Mouse (Mus musculus): ENCODE measurements around the gene Adgrv1. TPM values are rescaled to one million over a fixed set of nuclear protein-coding genes. Genes with fewer than 3 reads are reported as not detected.
"Not testable (repeated sequence)": the region's sequence is repeated elsewhere in the genome, so short reads cannot be mapped to it uniquely, and the experiment has no call there.

Adgrv1 gene
- polyA plus RNA-seq, 1 experiment from 2014 or later = 2.4 TPM

GRCm38 (mm10) chr13:81646348-81646747, 13.4 kb upstream of the Adgrv1 start:
- ATAC-seq (ENCODE audit: borderline replicate concordance, extremely low read depth, low FRiP score, low TSS enrichment) = no peak
- Histone ChIP-seq H3K36me3 (no peaks in the 10 kb centered on the region), H3K27me3 (no peaks in the 10 kb centered on the region), H3K27ac (no peak overlapping the region), H3K4me2 (no peak overlapping the region), H3K9ac (no peak overlapping the region), H3K4me1 (peaks cover 2% of the 10 kb centered on the region; the same call in 1 of the 2 replicates), H3K4me3 (no peak overlapping the region), H3K9me3 (no peaks in the 10 kb centered on the region)
- WGBS = 71% methylated on average over 6 of the region's 6 CpGs

- no peaks in the 10 kb centered on the region for H3K36me3 ChIP-seq
- no peak overlapping the region for H3K4me2 ChIP-seq
- H3K4me1 ChIP-seq = peaks cover 8% of the 10 kb centered on the region
- no peaks in the 10 kb centered on the region for H3K9me3 ChIP-seq
- H3K4me3 ChIP-seq = no peak overlapping the region
- 86% methylated on average over 11 of the region's 11 CpGs for WGBS
- ATAC-seq (ENCODE audit: borderline replicate concordance, extremely low read depth, low FRiP score, low TSS enrichment) = no peak
- H3K27me3 ChIP-seq = no peaks in the 10 kb centered on the region
- H3K9ac ChIP-seq = no peak overlapping the region
- no peak overlapping the region for H3K27ac ChIP-seq
Measured at GRCm38 (mm10) chr13:81644047-81644565, 11.2 kb upstream of the Adgrv1 start.

- no peaks in the 10 kb centered on the region for H3K36me3 ChIP-seq
- no peak overlapping the region for H3K4me3 ChIP-seq
- 49% methylated on average over 7 of the region's 7 CpGs for WGBS
- no peaks in the 10 kb centered on the region for H3K9me3 ChIP-seq
- no peak for ATAC-seq (ENCODE audit: borderline replicate concordance, extremely low read depth, low FRiP score, low TSS enrichment)
- H3K27ac ChIP-seq = no peak overlapping the region
- H3K4me1 ChIP-seq = peaks cover 8% of the 10 kb centered on the region
- H3K27me3 ChIP-seq = no peaks in the 10 kb centered on the region
- no peak overlapping the region for H3K9ac ChIP-seq
- no peak overlapping the region for H3K4me2 ChIP-seq
Measured at GRCm38 (mm10) chr13:81642491-81643149, 9.7 kb upstream of the Adgrv1 start.

GRCm38 (mm10) chr13:81641289-81642045, 8.5 kb upstream of the Adgrv1 start:
- H3K9ac ChIP-seq = no peak overlapping the region
- no peaks in the 10 kb centered on the region for H3K9me3 ChIP-seq
- 9% methylated on average over 8 of the region's 8 CpGs for WGBS
- H3K4me3 ChIP-seq = no peak overlapping the region
- H3K4me2 ChIP-seq = peak overlapping the region; percentile 38
- H3K27me3 ChIP-seq = no peaks in the 10 kb centered on the region
- H3K27ac ChIP-seq = no peak overlapping the region
- no peaks in the 10 kb centered on the region for H3K36me3 ChIP-seq
- peaks cover 8% of the 10 kb centered on the region for H3K4me1 ChIP-seq
- ATAC-seq (ENCODE audit: borderline replicate concordance, extremely low read depth, low FRiP score, low TSS enrichment) = no peak

GRCm38 (mm10) chr13:81640881-81641280, 7.9 kb upstream of the Adgrv1 start:
- Histone ChIP-seq H3K36me3 (no peaks in the 10 kb centered on the region), H3K27me3 (no peaks in the 10 kb centered on the region), H3K4me1 (peaks cover 8% of the 10 kb centered on the region), H3K27ac (no peak overlapping the region), H3K4me2 (no peak overlapping the region; the same call in 1 of the 2 replicates), H3K4me3 (no peak overlapping the region), H3K9ac (no peak overlapping the region), H3K9me3 (no peaks in the 10 kb centered on the region)
- 0 out of 2 replicates have a peak, but pooled peaks have one; percentile 11 for ATAC-seq (ENCODE audit: borderline replicate concordance, extremely low read depth, low FRiP score, low TSS enrichment)
- WGBS = 26% methylated on average over 6 of the region's 6 CpGs

GRCm38 (mm10) chr13:81639624-81640023, 6.7 kb upstream of the Adgrv1 start:
- Histone ChIP-seq H3K27ac (no peak overlapping the region), H3K4me1 (peaks cover 8% of the 10 kb centered on the region), H3K27me3 (no peaks in the 10 kb centered on the region), H3K9me3 (no peaks in the 10 kb centered on the region), H3K4me2 (no peak overlapping the region), H3K9ac (no peak overlapping the region), H3K36me3 (no peaks in the 10 kb centered on the region), H3K4me3 (no peak overlapping the region)
- WGBS = 47% methylated on average over 4 of the region's 4 CpGs
- ATAC-seq (ENCODE audit: borderline replicate concordance, extremely low read depth, low FRiP score, low TSS enrichment) = no peak

- Histone ChIP-seq H3K4me2 (no peak overlapping the region), H3K4me3 (no peak overlapping the region), H3K27me3 (peaks cover 29% of the 10 kb centered on the region), H3K4me1 (peaks cover 5% of the 10 kb centered on the region), H3K36me3 (no peaks in the 10 kb centered on the region), H3K9ac (no peak overlapping the region), H3K9me3 (no peaks in the 10 kb centered on the region), H3K27ac (no peak overlapping the region)
- 65% methylated on average over 5 of the region's 5 CpGs for WGBS
- no peak for ATAC-seq (ENCODE audit: borderline replicate concordance, extremely low read depth, low FRiP score, low TSS enrichment)
Measured at GRCm38 (mm10) chr13:81630566-81630965, 2.4 kb downstream of the Adgrv1 start.

- peaks cover 5% of the 10 kb centered on the region for H3K4me1 ChIP-seq
- ATAC-seq (ENCODE audit: borderline replicate concordance, extremely low read depth, low FRiP score, low TSS enrichment) = no peak
- WGBS = 69% methylated on average over 3 of the region's 3 CpGs
- no peak overlapping the region for H3K4me3 ChIP-seq
- no peak overlapping the region for H3K27ac ChIP-seq
- peaks cover 29% of the 10 kb centered on the region for H3K27me3 ChIP-seq
- H3K9ac ChIP-seq = no peak overlapping the region
- no peaks in the 10 kb centered on the region for H3K36me3 ChIP-seq
- no peak overlapping the region for H3K4me2 ChIP-seq
- no peaks in the 10 kb centered on the region for H3K9me3 ChIP-seq
Measured at GRCm38 (mm10) chr13:81629395-81629794, 3.6 kb downstream of the Adgrv1 start.

GRCm38 (mm10) chr13:81628631-81629190, 4.2 kb downstream of the Adgrv1 start:
- Histone ChIP-seq H3K27me3 (peaks cover 25% of the 10 kb centered on the region), H3K4me2 (no peak overlapping the region), H3K27ac (no peak overlapping the region), H3K9me3 (no peaks in the 10 kb centered on the region), H3K4me3 (no peak overlapping the region), H3K4me1 (peaks cover 5% of the 10 kb centered on the region), H3K36me3 (no peaks in the 10 kb centered on the region), H3K9ac (no peak overlapping the region)
- no peak for ATAC-seq (ENCODE audit: borderline replicate concordance, extremely low read depth, low FRiP score, low TSS enrichment)
- 63% methylated on average over 2 of the region's 2 CpGs for WGBS

- H3K9me3 ChIP-seq; H3K9ac ChIP-seq; H3K4me3 ChIP-seq; H3K36me3 ChIP-seq; ATAC-seq (ENCODE audit: borderline replicate concordance, extremely low read depth, low FRiP score, low TSS enrichment); H3K27ac ChIP-seq; H3K4me1 ChIP-seq; H3K4me2 ChIP-seq: not testable (repeated sequence)
- 80% methylated on average over 1 of the region's 1 CpGs for WGBS
- peaks cover 17% of the 10 kb centered on the region for H3K27me3 ChIP-seq
Measured at GRCm38 (mm10) chr13:81627861-81628260, 5.1 kb downstream of the Adgrv1 start.

GRCm38 (mm10) chr13:81610349-81610748, 22.6 kb downstream of the Adgrv1 start:
- H3K27me3 ChIP-seq = no peaks in the 10 kb centered on the region
- H3K9me3 ChIP-seq = no peaks in the 10 kb centered on the region
- no peaks in the 10 kb centered on the region for H3K4me1 ChIP-seq
- no peak overlapping the region for H3K4me3 ChIP-seq
- no peaks in the 10 kb centered on the region for H3K36me3 ChIP-seq
- no peak overlapping the region for H3K9ac ChIP-seq
- H3K27ac ChIP-seq = no peak overlapping the region
- no peak for ATAC-seq (ENCODE audit: borderline replicate concordance, extremely low read depth, low FRiP score, low TSS enrichment)
- no peak overlapping the region for H3K4me2 ChIP-seq
- 77% methylated on average over 4 of the region's 4 CpGs for WGBS

GRCm38 (mm10) chr13:81606991-81607390, 26.0 kb downstream of the Adgrv1 start:
- Histone ChIP-seq H3K27me3 (no peaks in the 10 kb centered on the region), H3K27ac (no peak overlapping the region), H3K9me3 (no peaks in the 10 kb centered on the region), H3K9ac (no peak overlapping the region), H3K4me3 (no peak overlapping the region), H3K36me3 (no peaks in the 10 kb centered on the region), H3K4me1 (no peaks in the 10 kb centered on the region), H3K4me2 (no peak overlapping the region)
- WGBS = 75% methylated on average over 2 of the region's 2 CpGs
- no peak for ATAC-seq (ENCODE audit: borderline replicate concordance, extremely low read depth, low FRiP score, low TSS enrichment)
